Mouse (Mus musculus) lung, postnatal 10 days (tissue): Measurements from ENCODE around the gene Dnttip2.
A peak's percentile ranks its signal among the peaks of the same experiment; 100 is the strongest.

ENCODE experiments used
- DNase-seq: peaks from one replicate; pipeline ENCODE4 v3.0.0; 2021

The Dnttip2 gene

DNA sequence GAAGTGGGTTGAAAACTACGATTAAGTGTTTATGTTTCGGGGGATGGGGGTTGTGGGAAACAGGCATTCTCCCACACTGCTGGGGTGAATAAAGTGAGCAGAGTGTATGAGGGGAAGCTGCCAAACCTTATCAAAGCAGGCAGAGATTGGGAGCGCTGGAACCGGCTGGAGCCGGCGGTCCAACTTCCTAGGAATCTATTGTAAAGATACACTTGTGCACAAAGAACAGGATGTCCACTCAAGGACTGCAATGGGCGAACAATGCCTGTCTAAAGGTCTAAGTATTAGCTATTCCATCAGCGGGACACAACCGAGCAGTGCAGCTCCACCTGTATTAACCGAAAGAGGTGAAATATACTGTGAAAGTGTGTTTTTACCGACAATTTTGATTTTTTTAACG is 17.6 kb downstream of the Dnttip2 start:
- DNase-seq = peak; percentile 53

DNA sequence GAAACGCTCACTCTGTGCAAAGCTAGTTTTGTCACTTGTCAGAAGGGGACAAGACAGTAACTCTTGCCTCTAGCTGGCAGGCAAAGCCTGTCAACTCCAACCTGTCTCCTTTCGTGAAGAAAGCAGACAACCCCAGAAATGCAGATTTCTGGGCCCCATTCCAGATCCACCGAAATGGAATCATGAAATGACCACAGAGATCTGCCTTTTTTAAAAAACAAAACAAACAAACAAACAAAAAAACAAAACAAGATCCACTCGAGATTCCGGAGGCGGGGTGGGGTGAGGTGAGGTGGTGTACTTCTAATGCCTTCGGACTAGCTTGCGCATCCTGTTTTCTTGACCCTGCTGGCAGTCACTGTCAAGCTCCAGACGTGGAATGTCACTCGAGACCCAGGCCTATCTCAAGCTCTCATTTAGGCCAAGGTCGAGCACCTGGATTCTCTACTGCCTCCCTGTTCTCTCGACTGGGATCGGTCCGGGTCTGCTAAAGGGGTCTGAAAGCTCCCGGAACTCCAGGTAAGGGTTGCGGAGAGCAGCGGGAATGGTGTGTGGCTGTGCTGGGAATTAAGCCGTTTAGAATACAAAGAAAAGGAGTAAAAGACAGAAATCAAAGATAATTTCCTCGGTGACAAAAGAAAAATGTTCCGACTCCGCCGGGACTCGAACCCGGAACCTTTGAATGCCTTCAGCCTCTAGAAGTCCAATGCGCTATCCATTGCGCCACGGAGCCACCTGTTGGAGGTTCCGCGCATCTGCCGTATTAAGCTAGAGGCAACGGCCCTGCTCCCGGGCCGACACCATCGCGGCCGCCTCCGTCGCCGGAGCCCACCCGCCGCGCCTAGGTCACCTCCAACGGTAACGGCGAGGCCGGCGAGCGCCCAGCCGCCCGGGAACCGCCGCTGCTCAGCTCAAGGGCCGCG is 18.4 kb downstream of the Dnttip2 start:
- DNase-seq = peak; percentile 94

DNA sequence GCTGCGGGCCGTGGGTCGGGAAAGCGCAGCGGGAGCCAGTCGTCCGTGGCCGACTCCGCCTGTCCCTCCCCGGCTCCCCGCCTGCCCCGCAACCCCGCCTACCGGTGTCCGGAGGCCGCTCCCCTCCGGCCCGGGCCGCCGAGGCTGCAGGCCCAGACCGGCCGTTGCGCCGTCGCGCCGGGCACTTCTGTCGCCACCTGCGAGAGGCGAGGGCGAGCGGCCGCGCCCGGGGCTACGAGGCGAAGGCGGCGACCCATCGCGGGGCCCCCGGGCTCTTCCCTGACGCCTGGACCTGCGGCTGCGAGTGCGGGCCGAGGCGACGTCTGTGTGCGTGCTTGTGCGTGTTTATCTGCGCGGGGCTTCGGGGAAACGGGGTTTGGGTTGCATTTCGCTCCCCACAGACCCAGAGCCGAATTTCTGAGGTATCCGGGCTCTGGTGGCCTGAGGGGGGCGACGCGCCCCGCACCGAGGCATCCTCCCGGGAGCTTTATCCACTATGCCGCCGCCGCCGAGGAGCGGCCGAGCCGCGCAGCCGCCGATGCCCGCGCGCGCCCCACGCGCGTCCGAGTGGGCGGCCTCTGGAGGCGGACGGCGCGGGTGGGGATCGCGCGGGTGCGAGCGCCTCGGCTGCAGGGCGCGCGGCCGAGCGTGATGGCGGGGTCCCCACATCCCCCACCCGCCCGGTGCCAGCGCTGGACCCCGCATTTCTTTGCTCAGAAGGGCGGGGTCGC is 19.2 kb downstream of the Dnttip2 start:
- DNase-seq = peak; percentile 90

GRCm38 (mm10) chr3:122293954-122294850 is 20.0 kb downstream of the Dnttip2 start, which contains the start of gene Bcar3:
Gene Bcar3, plus strand, starts transcription at chr3:122294136.
- DNase-seq = peak; percentile 95

- DNase-seq = peak; percentile 79
These were observed 21.3 kb downstream of the Dnttip2 start for GRCm38 (mm10) chr3:122295511-122295910.

DNA sequence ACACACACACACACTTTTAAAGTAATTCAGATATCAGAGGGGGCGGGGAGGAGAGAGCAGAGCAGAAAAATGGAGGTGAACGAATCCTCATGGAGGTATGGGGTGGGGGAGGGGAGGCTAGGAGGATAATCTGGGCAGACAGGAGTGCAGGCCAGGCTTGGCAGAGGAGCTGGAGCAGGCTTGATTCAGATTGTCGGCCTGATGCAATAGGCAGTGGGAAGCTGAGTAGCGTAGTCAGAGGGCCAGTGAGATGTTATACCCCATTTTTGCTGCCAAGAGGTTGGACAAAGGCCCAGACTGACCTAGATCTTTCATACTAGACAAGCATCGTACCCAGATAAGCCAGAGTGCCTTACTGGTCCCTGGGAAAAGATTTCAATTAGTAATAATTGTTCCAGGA is 22.8 kb downstream of the Dnttip2 start:
- peak; percentile 12 for DNase-seq

GRCm38 (mm10) chr3:122300983-122301919 is 27.1 kb downstream of the Dnttip2 start:
- peak; percentile 24 for DNase-seq

- no peak for DNase-seq
These were observed 30.4 kb downstream of the Dnttip2 start for GRCm38 (mm10) chr3:122304560-122304959.

- DNase-seq = no peak
These were observed 33.9 kb downstream of the Dnttip2 start for GRCm38 (mm10) chr3:122307894-122308671.

DNA sequence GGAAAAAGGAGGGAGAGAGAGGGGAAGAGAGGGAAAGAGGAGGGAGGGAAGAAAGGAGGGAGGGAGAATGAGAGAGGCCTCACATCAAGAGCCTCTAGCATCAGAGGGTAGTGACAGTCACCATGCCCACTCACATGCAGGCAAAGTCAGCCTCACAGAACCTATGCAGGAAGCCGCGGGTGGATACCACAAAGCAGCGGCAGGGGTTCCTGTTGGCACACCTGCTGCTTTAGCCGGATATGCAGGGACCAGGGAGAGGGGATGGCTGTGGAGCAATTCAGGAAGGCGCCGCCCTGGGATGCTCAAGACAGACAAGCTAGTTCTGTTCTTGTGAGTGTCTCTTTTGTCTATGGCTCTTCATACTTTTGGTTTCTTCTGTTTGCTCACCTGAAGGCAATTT is 34.8 kb downstream of the Dnttip2 start:
- no peak for DNase-seq

DNA sequence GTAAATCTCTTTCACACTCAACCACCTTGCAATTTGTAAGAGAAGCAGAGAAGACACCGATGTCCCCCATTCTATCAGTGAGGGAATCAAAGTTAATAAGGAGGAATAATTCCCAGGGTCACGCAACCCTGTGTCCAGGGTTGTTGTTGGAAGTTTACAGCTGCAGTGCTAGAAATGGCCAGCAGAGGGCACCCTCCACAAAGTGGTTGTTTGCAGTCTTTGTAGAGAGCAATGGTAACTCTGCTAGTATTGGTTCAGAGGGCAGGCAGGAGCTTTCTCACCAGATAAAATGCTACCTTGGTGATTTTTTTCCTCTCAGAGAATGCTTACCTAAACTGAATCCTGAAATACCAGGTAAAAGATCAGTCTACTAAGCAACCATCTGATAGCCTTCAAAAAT is 37.9 kb downstream of the Dnttip2 start:
- peak; percentile 88 for DNase-seq

DNA sequence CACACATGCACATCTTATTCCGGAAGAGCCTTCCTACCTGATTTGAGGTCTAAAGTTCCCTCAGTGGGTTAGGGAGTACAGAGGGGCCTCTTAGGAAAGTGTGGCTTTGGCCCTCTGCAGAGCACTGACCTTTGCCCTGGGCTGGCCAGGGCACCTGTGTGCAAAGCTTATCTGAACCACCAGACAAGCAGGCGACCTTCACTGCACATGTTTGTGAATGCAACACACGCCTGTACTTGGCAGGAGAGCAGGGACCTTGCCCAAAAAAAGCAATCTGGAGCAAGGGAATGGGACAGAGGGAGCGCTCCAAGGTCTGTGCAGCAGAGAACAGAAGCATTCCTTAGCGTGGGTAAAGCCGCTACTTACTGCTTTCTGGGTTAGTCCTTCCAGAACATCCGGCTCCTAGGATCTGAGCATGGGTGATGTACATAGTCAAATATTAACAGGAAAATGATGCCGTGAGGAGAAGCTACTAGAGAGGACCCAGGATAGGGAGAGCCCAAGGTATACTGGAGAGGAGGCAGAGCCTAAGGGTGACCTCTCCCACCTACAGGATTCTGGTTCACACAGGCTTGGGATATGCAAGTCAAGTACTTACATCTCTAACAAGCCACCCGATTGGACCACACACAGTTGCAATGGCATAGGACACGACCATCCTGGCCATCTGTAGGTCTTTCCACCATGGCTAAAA is 38.9 kb downstream of the Dnttip2 start:
- DNase-seq = no peak

DNA sequence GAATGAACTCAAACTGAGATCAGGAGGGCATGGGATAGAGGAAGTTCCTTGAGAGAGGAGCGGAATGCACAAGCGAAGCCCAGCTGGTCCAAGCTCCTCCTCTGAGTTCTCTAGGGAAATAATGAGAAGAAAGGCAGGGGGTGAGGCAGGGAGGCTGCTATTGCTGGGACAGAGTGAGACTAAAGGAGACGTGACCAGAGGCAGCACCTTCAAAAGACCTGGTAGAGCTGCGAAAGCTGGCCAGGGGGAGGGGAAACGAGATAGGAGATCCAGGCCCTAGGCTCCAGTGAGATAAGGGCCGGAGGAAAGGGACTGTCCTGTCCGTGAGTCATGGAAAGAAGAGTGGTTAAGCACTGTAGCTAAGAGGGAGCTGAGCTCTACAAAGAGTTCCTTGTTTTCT is 39.7 kb downstream of the Dnttip2 start:
- DNase-seq = no peak

DNA sequence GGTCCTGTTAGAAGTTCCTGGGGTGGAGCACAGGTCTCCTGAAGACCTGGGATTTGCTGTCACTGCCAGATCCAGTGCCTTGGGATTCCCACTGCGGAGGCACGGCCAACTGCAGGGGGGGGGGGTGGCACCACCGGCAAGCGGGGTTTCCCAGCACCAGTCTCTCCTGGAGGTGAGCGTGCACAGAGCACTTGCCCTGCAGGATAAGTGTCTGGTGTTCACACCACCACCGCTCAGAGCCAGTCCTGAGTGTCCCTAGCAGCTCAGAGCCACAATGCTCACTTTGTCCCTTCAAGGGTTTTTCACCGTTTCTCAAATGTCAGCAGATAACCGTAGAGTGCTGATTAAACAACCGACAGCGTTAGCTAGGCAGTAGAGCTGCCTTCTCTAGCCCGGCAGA is 42.4 kb downstream of the Dnttip2 start:
- DNase-seq = no peak

- no peak for DNase-seq
These were observed 43.2 kb downstream of the Dnttip2 start for GRCm38 (mm10) chr3:122317339-122317738.

DNA sequence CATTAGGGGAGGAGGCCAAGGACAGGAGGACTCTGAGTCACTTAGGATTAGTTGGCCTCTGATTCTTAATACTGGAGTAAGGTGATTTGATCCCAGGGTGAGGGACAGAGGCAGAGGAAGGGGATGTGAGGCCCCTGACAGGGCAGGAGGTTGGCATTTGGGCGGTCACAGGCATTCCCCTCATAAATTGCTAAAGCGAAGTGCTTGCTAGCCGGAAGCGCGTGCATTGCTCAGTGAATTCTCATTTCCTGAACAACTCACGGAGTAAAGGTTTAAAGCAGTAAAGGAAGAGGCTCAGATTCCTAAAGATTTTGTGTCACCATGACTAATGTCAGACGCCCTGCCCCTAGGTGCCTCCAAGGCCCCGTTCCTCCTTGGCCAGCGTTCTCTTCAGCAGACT is 48.0 kb downstream of the Dnttip2 start:
- DNase-seq = no peak

DNA sequence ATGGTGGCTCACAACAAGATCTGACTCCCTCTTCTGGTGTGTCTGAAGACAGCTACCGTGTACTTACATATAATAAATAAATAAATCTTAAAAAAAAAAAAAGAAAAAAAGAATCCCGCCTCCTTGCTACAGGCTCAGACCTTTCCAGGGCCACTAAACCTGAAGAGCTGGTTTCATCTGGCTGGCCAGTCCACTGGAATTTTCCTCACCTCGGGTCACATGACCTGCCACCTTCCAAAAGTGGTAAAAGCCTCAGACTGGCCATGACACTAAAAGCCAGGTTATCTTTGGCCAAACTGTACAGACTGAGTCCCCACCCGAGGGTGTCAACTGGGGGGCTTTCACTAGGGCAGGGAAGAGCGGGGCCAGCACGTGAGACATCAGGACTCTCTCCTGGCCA is 49.7 kb downstream of the Dnttip2 start:
- DNase-seq = no peak

DNA sequence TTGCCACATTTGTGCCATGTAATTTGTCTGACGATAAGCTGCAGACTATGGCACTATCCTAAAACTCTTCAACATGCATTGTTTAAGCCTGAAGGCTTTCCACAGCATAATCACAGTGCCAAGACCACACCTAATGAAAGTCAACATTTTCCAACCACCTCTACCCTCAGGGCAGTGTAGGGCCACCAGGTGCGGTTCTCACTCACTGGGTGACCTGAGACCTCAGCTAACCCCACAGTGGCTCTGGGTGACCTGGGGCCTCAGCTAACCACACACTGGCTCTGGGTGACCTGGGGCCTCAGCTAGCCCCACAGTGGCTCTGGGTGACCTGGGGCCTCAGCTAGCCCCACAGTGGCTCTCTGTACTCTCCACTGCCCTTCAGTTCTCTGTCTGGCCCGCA is 50.3 kb downstream of the Dnttip2 start:
- no peak for DNase-seq

GRCm38 (mm10) chr3:122330484-122330883 is 56.3 kb downstream of the Dnttip2 start:
- DNase-seq = no peak

DNA sequence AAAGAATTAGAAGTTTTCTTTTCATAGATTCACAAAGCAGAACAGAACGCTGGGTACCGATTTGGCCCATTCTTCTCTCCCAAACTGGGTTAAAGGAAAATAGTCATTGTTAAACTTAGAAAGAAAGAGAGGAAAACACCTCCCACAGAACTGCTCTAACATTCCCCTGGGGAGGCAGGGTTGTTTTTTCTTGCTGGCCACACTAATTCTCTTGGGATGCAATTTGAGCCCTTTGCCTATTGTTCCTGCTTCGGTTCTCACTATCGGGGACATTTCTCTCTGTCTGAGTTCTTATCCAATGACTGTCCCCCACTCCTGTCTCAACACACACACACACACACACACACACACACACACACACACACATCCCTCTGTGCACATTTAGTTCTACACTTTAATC is 59.3 kb downstream of the Dnttip2 start:
- no peak for DNase-seq
